Mouse (Mus musculus): ENCODE measurements around the gene Sstr3. TPM values are rescaled to one million over a fixed set of nuclear protein-coding genes. Genes with fewer than 3 reads are reported as not detected.

Sstr3 gene
- polyA plus RNA-seq, 1 experiment from 2014 or later, result 0.23 TPM

DNA sequence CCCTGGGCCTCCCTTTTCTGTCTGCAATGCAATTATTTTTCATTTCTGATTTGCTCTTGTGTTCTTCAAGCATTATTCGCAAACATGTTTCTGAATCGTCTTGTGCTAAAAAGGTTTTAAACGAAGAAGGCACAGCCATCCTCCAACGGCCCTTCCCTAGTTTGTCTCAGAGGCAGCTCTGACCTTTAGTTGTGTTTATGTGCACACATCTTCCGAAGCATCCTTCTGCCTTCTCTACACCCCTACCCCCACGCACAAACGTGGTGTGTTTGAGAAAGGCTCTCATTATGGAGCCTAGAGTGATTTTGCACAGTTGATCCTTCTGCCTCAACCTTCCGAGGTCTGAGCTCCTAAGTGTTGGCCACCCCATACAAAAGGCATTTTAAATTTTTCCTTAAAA is 4.2 kb upstream of the Sstr3 start:
- Histone ChIP-seq H3K4me2 (replicated peaks; ENCODE audit: low read depth, low read length) (no peak overlapping the region), H3K4me1 (ENCODE audit: control insufficient read depth, insufficient read depth, low read length) (no peaks in the 10 kb centered on the region; the same call in 1 of the 2 replicates), H3K4me3 (ENCODE audit: low read length) (no peak overlapping the region), H3K27ac (ENCODE audit: low read depth, low read length) (no peak overlapping the region), H3K9ac (ENCODE audit: low read depth, low read length) (no peak overlapping the region), H3K36me3 (ENCODE audit: control insufficient read depth, insufficient read depth, low read length) (no peaks in the 10 kb centered on the region), H3K27me3 (ENCODE audit: control insufficient read depth, insufficient read depth, low read length) (0 out of 2 replicates have a peak, but pooled peaks cover 5% of the 10 kb centered on the region), H3K9me3 (ENCODE audit: control insufficient read depth, low read length) (peaks cover 9% of the 10 kb centered on the region)
- no peak for ATAC-seq (ENCODE audit: low FRiP score, low TSS enrichment)
- 58% methylated on average over 8 of the region's 8 CpGs for WGBS

DNA sequence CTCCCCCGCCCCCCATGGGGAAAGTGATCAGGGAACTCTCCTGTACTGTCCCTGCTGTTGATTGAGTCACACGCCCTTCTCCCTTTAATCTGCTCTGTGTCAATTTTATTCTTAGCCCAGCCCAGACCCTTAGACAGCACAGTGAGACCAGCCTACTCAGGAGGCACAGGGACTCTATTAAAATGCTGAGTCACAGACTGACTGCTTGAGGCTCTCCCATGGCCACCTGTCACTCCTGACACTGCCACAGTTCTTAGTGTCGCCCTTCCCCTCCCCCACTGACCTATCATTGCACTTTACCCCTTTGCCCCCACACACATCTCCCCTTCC is 3.8 kb upstream of the Sstr3 start:
- H3K36me3 ChIP-seq (ENCODE audit: control insufficient read depth, insufficient read depth, low read length), result no peaks in the 10 kb centered on the region
- ATAC-seq (ENCODE audit: low FRiP score, low TSS enrichment), result no peak
- H3K4me2 ChIP-seq (replicated peaks; ENCODE audit: low read depth, low read length), result no peak overlapping the region
- H3K27ac ChIP-seq (ENCODE audit: low read depth, low read length), result no peak overlapping the region
- H3K27me3 ChIP-seq (ENCODE audit: control insufficient read depth, insufficient read depth, low read length), result 0 out of 2 replicates have a peak, but pooled peaks cover 5% of the 10 kb centered on the region
- H3K4me3 ChIP-seq (ENCODE audit: low read length), result no peak overlapping the region
- peaks cover 9% of the 10 kb centered on the region for H3K9me3 ChIP-seq (ENCODE audit: control insufficient read depth, low read length)
- 17% methylated on average over 3 of the region's 3 CpGs for WGBS
- H3K4me1 ChIP-seq (ENCODE audit: control insufficient read depth, insufficient read depth, low read length), result no peaks in the 10 kb centered on the region; the same call in 1 of the 2 replicates
- no peak overlapping the region for H3K9ac ChIP-seq (ENCODE audit: low read depth, low read length)

DNA sequence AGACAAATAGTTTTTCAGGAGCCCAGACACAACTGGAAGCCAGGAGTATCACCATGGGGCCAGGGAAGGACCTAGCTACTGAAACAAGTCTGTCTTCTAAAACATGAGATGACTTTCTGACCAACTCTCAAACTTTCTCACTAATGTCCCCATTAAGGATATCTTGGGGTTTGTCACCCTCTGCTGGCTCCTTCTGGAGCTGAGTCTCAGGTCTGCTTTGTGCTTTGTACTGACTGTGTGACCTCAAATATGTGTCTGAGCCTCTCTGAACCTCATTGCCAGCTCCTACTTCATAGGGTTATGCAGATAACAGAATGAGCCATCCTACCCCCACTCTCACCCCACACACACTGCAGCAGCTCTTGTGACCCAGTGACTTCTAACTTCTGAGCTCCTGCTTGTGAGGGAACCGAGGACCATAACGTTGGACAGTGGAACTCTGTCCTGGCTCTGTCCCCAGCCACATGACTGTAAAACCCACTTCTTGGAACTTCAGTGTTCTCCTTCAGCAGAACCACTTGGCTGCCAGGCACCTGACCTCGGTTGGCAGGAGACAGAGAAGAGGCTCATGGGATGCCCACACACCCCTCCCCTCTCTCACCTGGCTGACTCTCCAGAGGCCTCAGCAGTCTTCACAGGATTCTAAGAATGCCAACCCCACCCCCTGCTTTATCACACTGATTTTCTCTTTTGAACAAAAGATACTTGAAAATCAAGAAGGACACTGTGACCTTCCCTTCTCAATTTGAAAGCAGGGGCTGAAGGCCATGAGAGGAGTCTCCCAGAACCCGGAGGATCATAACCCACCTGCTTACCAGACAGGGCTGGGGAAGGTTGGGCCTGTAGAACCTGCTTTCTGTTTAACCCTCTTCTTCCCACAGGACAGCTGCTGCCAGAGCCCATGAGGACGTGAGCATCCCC is 3.2 kb upstream of the Sstr3 start:
- Histone ChIP-seq H3K4me2 (replicated peaks; ENCODE audit: low read depth, low read length) (no peak overlapping the region), H3K27me3 (ENCODE audit: control insufficient read depth, insufficient read depth, low read length) (0 out of 2 replicates have a peak, but pooled peaks cover 5% of the 10 kb centered on the region), H3K4me1 (ENCODE audit: control insufficient read depth, insufficient read depth, low read length) (no peaks in the 10 kb centered on the region; the same call in 1 of the 2 replicates), H3K27ac (ENCODE audit: low read depth, low read length) (no peak overlapping the region), H3K9me3 (ENCODE audit: control insufficient read depth, low read length) (0 out of 2 replicates have a peak, but pooled peaks cover 4% of the 10 kb centered on the region), H3K9ac (ENCODE audit: low read depth, low read length) (no peak overlapping the region), H3K36me3 (ENCODE audit: control insufficient read depth, insufficient read depth, low read length) (no peaks in the 10 kb centered on the region), H3K4me3 (ENCODE audit: low read length) (no peak overlapping the region)
- WGBS, result 52% methylated on average over 5 of the region's 5 CpGs
- ATAC-seq (ENCODE audit: low FRiP score, low TSS enrichment), result no peak

DNA sequence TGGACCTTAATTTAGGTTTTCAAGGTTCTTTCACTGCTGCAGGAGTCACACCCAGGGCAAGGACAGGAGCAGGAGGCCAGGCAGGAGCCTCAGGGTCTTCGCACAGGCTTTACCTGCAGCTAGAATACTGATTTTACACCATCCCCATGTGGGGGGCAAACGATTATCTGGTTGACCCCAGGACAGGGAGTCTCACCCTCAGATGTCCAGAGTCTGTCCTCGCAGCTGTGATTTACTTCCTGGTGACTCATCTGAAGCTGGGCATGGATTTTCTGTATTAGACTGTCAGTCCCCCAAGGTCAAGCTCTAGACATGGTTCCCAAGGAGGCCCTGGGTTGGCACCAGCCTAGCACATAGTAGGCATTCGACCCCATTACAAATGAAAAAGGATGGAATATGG is 1.6 kb upstream of the Sstr3 start:
- WGBS, result 78% methylated on average over 4 of the region's 4 CpGs
- Histone ChIP-seq H3K4me1 (ENCODE audit: control insufficient read depth, insufficient read depth, low read length) (no peaks in the 10 kb centered on the region; the same call in 1 of the 2 replicates), H3K9ac (ENCODE audit: low read depth, low read length) (no peak overlapping the region), H3K4me3 (ENCODE audit: low read length) (no peak overlapping the region), H3K36me3 (ENCODE audit: control insufficient read depth, insufficient read depth, low read length) (no peaks in the 10 kb centered on the region), H3K9me3 (ENCODE audit: control insufficient read depth, low read length) (0 out of 2 replicates have a peak, but pooled peaks cover 1% of the 10 kb centered on the region), H3K27me3 (ENCODE audit: control insufficient read depth, insufficient read depth, low read length) (0 out of 2 replicates have a peak, but pooled peaks cover 5% of the 10 kb centered on the region), H3K27ac (ENCODE audit: low read depth, low read length) (no peak overlapping the region), H3K4me2 (replicated peaks; ENCODE audit: low read depth, low read length) (no peak overlapping the region)
- ATAC-seq (ENCODE audit: low FRiP score, low TSS enrichment), result no peak

DNA sequence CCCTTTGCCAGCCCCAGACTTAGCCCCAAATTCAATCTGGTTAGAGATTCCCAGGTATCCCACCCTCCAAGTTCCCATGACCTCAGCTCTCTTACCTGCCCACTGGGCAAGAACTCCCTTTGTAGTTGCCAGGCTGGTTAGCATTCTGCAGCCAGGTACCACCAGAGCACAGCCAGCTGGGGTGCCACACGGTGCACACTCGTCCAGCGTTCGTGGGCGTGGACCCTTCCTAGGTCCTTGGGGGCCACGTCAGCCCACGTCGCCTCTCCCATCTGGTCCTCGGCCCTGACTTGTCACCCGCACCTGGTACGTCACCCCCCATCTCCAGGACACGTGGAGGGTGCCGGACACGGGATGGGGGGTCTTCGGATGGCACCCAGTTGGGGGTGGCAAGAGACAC is 444 bp downstream of the Sstr3 start:
- Histone ChIP-seq H3K9ac (ENCODE audit: low read depth, low read length) (peak overlapping the region; percentile 18; the same call in 1 of the 2 replicates), H3K4me1 (ENCODE audit: control insufficient read depth, insufficient read depth, low read length) (no peaks in the 10 kb centered on the region; the same call in 1 of the 2 replicates), H3K27me3 (ENCODE audit: control insufficient read depth, insufficient read depth, low read length) (0 out of 2 replicates have a peak, but pooled peaks cover 5% of the 10 kb centered on the region), H3K9me3 (ENCODE audit: control insufficient read depth, low read length) (no peaks in the 10 kb centered on the region), H3K36me3 (ENCODE audit: control insufficient read depth, insufficient read depth, low read length) (no peaks in the 10 kb centered on the region), H3K4me3 (ENCODE audit: low read length) (no peak overlapping the region), H3K4me2 (replicated peaks; ENCODE audit: low read depth, low read length) (peak overlapping the region; percentile 19; the same call in 1 of the 2 replicates), H3K27ac (ENCODE audit: low read depth, low read length) (no peak overlapping the region)
- 44% methylated on average over 15 of the region's 15 CpGs for WGBS
- ATAC-seq (ENCODE audit: low FRiP score, low TSS enrichment), result peak; percentile 7; the same call in 1 of the 2 replicates

DNA sequence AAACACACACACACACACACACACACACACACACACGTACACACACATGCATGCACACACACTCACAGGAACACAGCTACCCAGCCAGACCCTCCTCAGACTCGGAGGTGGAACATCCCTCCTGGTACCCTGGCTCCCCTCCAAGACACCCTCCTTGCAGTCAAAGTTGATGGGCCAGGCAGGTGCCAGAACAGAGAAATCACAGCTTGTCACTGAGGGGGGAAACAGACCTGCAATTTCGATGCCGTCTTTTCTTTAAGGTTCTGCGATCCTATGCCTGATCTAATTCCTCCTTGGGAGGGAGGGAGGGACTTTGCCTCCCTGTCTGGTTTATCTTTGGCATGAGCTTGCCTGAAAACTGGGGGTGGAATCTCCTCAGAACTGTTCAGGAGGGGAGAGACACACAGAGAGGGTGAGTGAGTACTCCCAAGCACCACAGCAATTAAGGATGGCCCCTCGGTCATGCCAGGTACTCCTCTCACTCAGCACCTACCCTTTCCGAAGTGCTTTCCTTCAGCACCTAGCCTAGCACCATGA is 1.6 kb downstream of the Sstr3 start:
- H3K27ac ChIP-seq (ENCODE audit: low read depth, low read length), result no peak overlapping the region
- no peak overlapping the region for H3K4me3 ChIP-seq (ENCODE audit: low read length)
- H3K4me1 ChIP-seq (ENCODE audit: control insufficient read depth, insufficient read depth, low read length), result no peaks in the 10 kb centered on the region; the same call in 1 of the 2 replicates
- H3K27me3 ChIP-seq (ENCODE audit: control insufficient read depth, insufficient read depth, low read length), result 0 out of 2 replicates have a peak, but pooled peaks cover 5% of the 10 kb centered on the region
- no peak overlapping the region for H3K4me2 ChIP-seq (replicated peaks; ENCODE audit: low read depth, low read length)
- 62% methylated on average over 7 of the region's 7 CpGs for WGBS
- H3K36me3 ChIP-seq (ENCODE audit: control insufficient read depth, insufficient read depth, low read length), result no peaks in the 10 kb centered on the region
- no peak overlapping the region for H3K9ac ChIP-seq (ENCODE audit: low read depth, low read length)
- H3K9me3 ChIP-seq (ENCODE audit: control insufficient read depth, low read length), result no peaks in the 10 kb centered on the region
- ATAC-seq (ENCODE audit: low FRiP score, low TSS enrichment), result no peak

DNA sequence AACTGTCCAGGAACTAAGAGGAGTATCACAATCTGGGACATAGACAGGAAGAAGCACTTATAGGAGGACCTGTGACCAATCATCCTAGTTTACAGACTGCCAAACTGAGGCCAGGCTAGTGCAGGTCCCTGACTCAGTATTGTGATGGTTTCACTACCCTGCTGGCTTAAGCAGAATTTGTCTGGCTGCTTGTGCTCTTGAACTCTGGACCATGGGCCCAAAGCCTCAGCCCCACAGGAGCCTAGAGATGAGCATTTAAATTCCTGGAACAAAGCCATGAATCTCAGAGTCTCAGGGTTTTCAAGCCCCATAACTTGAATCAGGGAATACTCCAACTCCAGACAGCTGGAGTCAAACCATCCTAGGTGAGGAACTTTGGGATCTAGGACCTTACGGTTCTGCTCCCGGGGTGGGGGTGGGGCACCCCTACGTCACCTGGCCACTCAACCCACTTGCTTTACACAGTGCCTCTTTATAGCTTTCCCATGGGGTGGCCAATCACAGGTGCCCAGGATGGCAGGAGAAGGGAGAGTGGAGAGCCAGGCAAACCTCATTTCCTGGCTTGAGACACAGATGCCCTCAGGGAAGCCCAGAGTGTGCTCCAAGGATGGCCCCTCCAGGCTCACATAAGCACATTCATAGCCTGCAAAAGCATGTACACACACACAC is 2.3 kb downstream of the Sstr3 start:
- Histone ChIP-seq H3K9ac (ENCODE audit: low read depth, low read length) (no peak overlapping the region), H3K36me3 (ENCODE audit: control insufficient read depth, insufficient read depth, low read length) (no peaks in the 10 kb centered on the region), H3K9me3 (ENCODE audit: control insufficient read depth, low read length) (no peaks in the 10 kb centered on the region), H3K4me2 (replicated peaks; ENCODE audit: low read depth, low read length) (no peak overlapping the region), H3K4me1 (ENCODE audit: control insufficient read depth, insufficient read depth, low read length) (no peaks in the 10 kb centered on the region; the same call in 1 of the 2 replicates), H3K27ac (ENCODE audit: low read depth, low read length) (no peak overlapping the region), H3K4me3 (ENCODE audit: low read length) (no peak overlapping the region), H3K27me3 (ENCODE audit: control insufficient read depth, insufficient read depth, low read length) (0 out of 2 replicates have a peak, but pooled peaks cover 5% of the 10 kb centered on the region)
- 76% methylated on average over 3 of the region's 3 CpGs for WGBS
- no peak for ATAC-seq (ENCODE audit: low FRiP score, low TSS enrichment)

DNA sequence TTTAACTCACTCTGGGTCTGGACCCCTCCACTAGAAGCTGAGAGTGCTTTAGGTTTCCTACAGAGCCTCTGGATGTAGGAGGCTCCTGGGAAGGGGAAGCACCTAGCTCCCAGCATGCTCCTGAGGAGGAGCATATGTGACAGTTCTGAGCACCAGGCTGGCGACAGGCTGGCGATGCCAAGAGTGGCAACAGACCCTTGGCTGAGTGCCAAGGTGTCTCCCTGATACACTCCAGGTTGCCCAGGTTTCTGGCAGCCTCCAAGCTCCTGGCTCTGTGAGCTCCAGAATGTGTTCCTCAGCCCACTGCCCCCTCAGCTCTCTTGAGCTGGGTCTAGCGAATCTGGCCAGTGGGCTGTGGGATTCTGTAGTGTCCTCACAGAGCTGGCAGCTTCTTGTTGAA is 2.9 kb downstream of the Sstr3 start:
- H3K9ac ChIP-seq (ENCODE audit: low read depth, low read length), result no peak overlapping the region

More for the DNA sequence above, 2.9 kb downstream of the Sstr3 start:
- H3K9me3 ChIP-seq (ENCODE audit: control insufficient read depth, low read length), result no peaks in the 10 kb centered on the region
- H3K27me3 ChIP-seq (ENCODE audit: control insufficient read depth, insufficient read depth, low read length), result 0 out of 2 replicates have a peak, but pooled peaks cover 5% of the 10 kb centered on the region
- H3K4me3 ChIP-seq (ENCODE audit: low read length), result no peak overlapping the region
- no peaks in the 10 kb centered on the region for H3K36me3 ChIP-seq (ENCODE audit: control insufficient read depth, insufficient read depth, low read length)
- H3K4me1 ChIP-seq (ENCODE audit: control insufficient read depth, insufficient read depth, low read length), result no peaks in the 10 kb centered on the region; the same call in 1 of the 2 replicates
- no peak overlapping the region for H3K4me2 ChIP-seq (replicated peaks; ENCODE audit: low read depth, low read length)
- ATAC-seq (ENCODE audit: low FRiP score, low TSS enrichment), result no peak
- no peak overlapping the region for H3K27ac ChIP-seq (ENCODE audit: low read depth, low read length)
- 64% methylated on average over 3 of the region's 3 CpGs for WGBS

Data from kidney, embryonic 14.5 days (tissue).